Mouse (Mus musculus): ENCODE data around the gene Tcaim. TPM values are rescaled to one million over a fixed set of nuclear protein-coding genes. Genes with fewer than 3 reads are reported as not detected.
"Not testable (repeated sequence)": the region's sequence is repeated elsewhere in the genome, so short reads cannot be mapped to it uniquely, and the experiment has no call there.

The Tcaim gene
- polyA plus RNA-seq, 1 experiment from 2014 or later = 6.2 TPM

GRCm38 (mm10) chr9:122836126-122836525, 30.8 kb downstream of the Tcaim start:
- no peak for ATAC-seq (ENCODE audit: insufficient number of reproducible peaks, insufficient read depth, low FRiP score, low read depth)
- 74% methylated on average over 9 of the region's 9 CpGs for WGBS

GRCm38 (mm10) chr9:122836790-122837189, 31.5 kb downstream of the Tcaim start:
- Histone ChIP-seq H3K27me3 (ENCODE audit: control insufficient read depth, insufficient read depth, low read length) (no peaks in the 10 kb centered on the region), H3K4me2 (ENCODE audit: low read length) (no peak overlapping the region), H3K4me1 (ENCODE audit: control insufficient read depth in 2 of 2, insufficient read depth in 2 of 2, low read length in 2 of 2) (peaks cover 9 to 15% of the 10 kb centered on the region in 2 experiments), H3K9me3 (ENCODE audit: control insufficient read depth, low read length) (no peaks in the 10 kb centered on the region), H3K9ac (ENCODE audit: low read length) (no peak overlapping the region), H3K27ac (replicated peaks in 1 of 2; ENCODE audit: control insufficient read depth in 1 of 2, insufficient read depth in 1 of 2, low read depth in 2 of 2, low read length in 2 of 2) (peak overlapping the region; percentile 23 to 31; a peak in 2 of 4 replicates), H3K36me3 (ENCODE audit: control insufficient read depth, insufficient read depth, low read length) (peaks cover 12% of the 10 kb centered on the region), H3K4me3 (ENCODE audit: control insufficient read depth in 1 of 2, insufficient read depth in 1 of 2, low read depth in 1 of 2, low read length in 2 of 2) (no peak overlapping the region)
- ATAC-seq (ENCODE audit: insufficient number of reproducible peaks, insufficient read depth, low FRiP score, low read depth) = no peak
- 44% methylated on average over 6 of the region's 6 CpGs for WGBS

More at GRCm38 (mm10) chr9:122836126-122836525, 30.8 kb downstream of the Tcaim start:
- Histone ChIP-seq H3K9me3 (ENCODE audit: control insufficient read depth, low read length) (no peaks in the 10 kb centered on the region), H3K36me3 (ENCODE audit: control insufficient read depth, insufficient read depth, low read length) (peaks cover 12% of the 10 kb centered on the region), H3K9ac (ENCODE audit: low read length) (no peak overlapping the region), H3K27ac (replicated peaks in 1 of 2; ENCODE audit: control insufficient read depth in 1 of 2, insufficient read depth in 1 of 2, low read depth in 2 of 2, low read length in 2 of 2) (no peak overlapping the region), H3K4me3 (ENCODE audit: control insufficient read depth in 1 of 2, insufficient read depth in 1 of 2, low read depth in 1 of 2, low read length in 2 of 2) (no peak overlapping the region), H3K4me2 (ENCODE audit: low read length) (no peak overlapping the region), H3K4me1 (ENCODE audit: control insufficient read depth in 2 of 2, insufficient read depth in 2 of 2, low read length in 2 of 2) (peaks cover 9 to 15% of the 10 kb centered on the region in 2 experiments), H3K27me3 (ENCODE audit: control insufficient read depth, insufficient read depth, low read length) (no peaks in the 10 kb centered on the region)

GRCm38 (mm10) chr9:122837216-122837615, 31.9 kb downstream of the Tcaim start:
- H3K4me1 ChIP-seq (ENCODE audit: control insufficient read depth in 2 of 2, insufficient read depth in 2 of 2, low read length in 2 of 2) = peaks cover 9 to 15% of the 10 kb centered on the region in 2 experiments
- H3K9ac ChIP-seq (ENCODE audit: low read length) = no peak overlapping the region
- peaks cover 12% of the 10 kb centered on the region for H3K36me3 ChIP-seq (ENCODE audit: control insufficient read depth, insufficient read depth, low read length)
- no peaks in the 10 kb centered on the region for H3K9me3 ChIP-seq (ENCODE audit: control insufficient read depth, low read length)
- no peaks in the 10 kb centered on the region for H3K27me3 ChIP-seq (ENCODE audit: control insufficient read depth, insufficient read depth, low read length)
- peak overlapping the region; percentile 23 to 31; a peak in 3 of 4 replicates for H3K27ac ChIP-seq (replicated peaks in 1 of 2; ENCODE audit: control insufficient read depth in 1 of 2, insufficient read depth in 1 of 2, low read depth in 2 of 2, low read length in 2 of 2)
- 82% methylated on average over 4 of the region's 4 CpGs for WGBS
- no peak overlapping the region for H3K4me2 ChIP-seq (ENCODE audit: low read length)
- ATAC-seq (ENCODE audit: insufficient number of reproducible peaks, insufficient read depth, low FRiP score, low read depth) = no peak
- no peak overlapping the region for H3K4me3 ChIP-seq (ENCODE audit: control insufficient read depth in 1 of 2, insufficient read depth in 1 of 2, low read depth in 1 of 2, low read length in 2 of 2)

- Histone ChIP-seq H3K36me3 (ENCODE audit: control insufficient read depth, insufficient read depth, low read length) (peaks cover 12% of the 10 kb centered on the region), H3K27ac (replicated peaks in 1 of 2; ENCODE audit: control insufficient read depth in 1 of 2, insufficient read depth in 1 of 2, low read depth in 2 of 2, low read length in 2 of 2) (no peak overlapping the region), H3K9me3 (ENCODE audit: control insufficient read depth, low read length) (no peaks in the 10 kb centered on the region), H3K4me2 (ENCODE audit: low read length) (peak overlapping the region; percentile 42), H3K4me3 (ENCODE audit: control insufficient read depth in 1 of 2, insufficient read depth in 1 of 2, low read depth in 1 of 2, low read length in 2 of 2) (no peak overlapping the region), H3K27me3 (ENCODE audit: control insufficient read depth, insufficient read depth, low read length) (no peaks in the 10 kb centered on the region), H3K9ac (ENCODE audit: low read length) (peak overlapping the region; percentile 2; the same call in 1 of the 2 replicates), H3K4me1 (ENCODE audit: control insufficient read depth in 2 of 2, insufficient read depth in 2 of 2, low read length in 2 of 2) (peaks cover 9 to 15% of the 10 kb centered on the region in 2 experiments)
- 19% methylated on average over 16 of the region's 16 CpGs for WGBS
- no peak for ATAC-seq (ENCODE audit: insufficient number of reproducible peaks, insufficient read depth, low FRiP score, low read depth)
Measured at GRCm38 (mm10) chr9:122837680-122838079, 32.3 kb downstream of the Tcaim start.

GRCm38 (mm10) chr9:122843760-122844159, 38.4 kb downstream of the Tcaim start, which contains the start of gene Gm35549:
Gene Gm35549, minus strand, starts transcription at chr9:122844035.
- Histone ChIP-seq H3K4me1 (ENCODE audit: control insufficient read depth in 2 of 2, insufficient read depth in 2 of 2, low read length in 2 of 2) (no peaks in the 10 kb centered on the region), H3K4me3 (ENCODE audit: control insufficient read depth in 1 of 2, insufficient read depth in 1 of 2, low read depth in 1 of 2, low read length in 2 of 2) (no peak within 1 kb of the TSS), H3K27ac (replicated peaks in 1 of 2; ENCODE audit: control insufficient read depth in 1 of 2, insufficient read depth in 1 of 2, low read depth in 2 of 2, low read length in 2 of 2) (no peak within 1 kb of the TSS), H3K9ac (ENCODE audit: low read length) (no peak within 1 kb of the TSS), H3K9me3 (ENCODE audit: control insufficient read depth, low read length) (peaks cover 6% of the 10 kb centered on the region), H3K36me3 (ENCODE audit: control insufficient read depth, insufficient read depth, low read length) (peaks cover 6% of the 10 kb centered on the region), H3K27me3 (ENCODE audit: control insufficient read depth, insufficient read depth, low read length) (no peaks in the 10 kb centered on the region), H3K4me2 (ENCODE audit: low read length) (no peak within 1 kb of the TSS)
- WGBS = 71% methylated on average over 3 of the region's 3 CpGs
- no peak for ATAC-seq (ENCODE audit: insufficient number of reproducible peaks, insufficient read depth, low FRiP score, low read depth)

GRCm38 (mm10) chr9:122845621-122846020, 40.3 kb downstream of the Tcaim start:
- 72% methylated on average over 3 of the region's 3 CpGs for WGBS
- Histone ChIP-seq H3K9ac (ENCODE audit: low read length) (no peak overlapping the region), H3K9me3 (ENCODE audit: control insufficient read depth, low read length) (peaks cover 6% of the 10 kb centered on the region), H3K27ac (replicated peaks in 1 of 2; ENCODE audit: control insufficient read depth in 1 of 2, insufficient read depth in 1 of 2, low read depth in 2 of 2, low read length in 2 of 2) (no peak overlapping the region), H3K27me3 (ENCODE audit: control insufficient read depth, insufficient read depth, low read length) (no peaks in the 10 kb centered on the region), H3K4me3 (ENCODE audit: control insufficient read depth in 1 of 2, insufficient read depth in 1 of 2, low read depth in 1 of 2, low read length in 2 of 2) (no peak overlapping the region), H3K36me3 (ENCODE audit: control insufficient read depth, insufficient read depth, low read length) (peaks cover 23% of the 10 kb centered on the region), H3K4me1 (ENCODE audit: control insufficient read depth in 2 of 2, insufficient read depth in 2 of 2, low read length in 2 of 2) (no peaks in the 10 kb centered on the region), H3K4me2 (ENCODE audit: low read length) (no peak overlapping the region)
- no peak for ATAC-seq (ENCODE audit: insufficient number of reproducible peaks, insufficient read depth, low FRiP score, low read depth)

- peaks cover 6% of the 10 kb centered on the region for H3K9me3 ChIP-seq (ENCODE audit: control insufficient read depth, low read length)
- ATAC-seq (ENCODE audit: insufficient number of reproducible peaks, insufficient read depth, low FRiP score, low read depth) = 0 out of 2 replicates have a peak, but pooled peaks have one; percentile 17
- H3K4me2 ChIP-seq (ENCODE audit: low read length) = no peak overlapping the region
- no peak overlapping the region; a peak in 1 of 4 replicates for H3K27ac ChIP-seq (replicated peaks in 1 of 2; ENCODE audit: control insufficient read depth in 1 of 2, insufficient read depth in 1 of 2, low read depth in 2 of 2, low read length in 2 of 2)
- no peak overlapping the region for H3K9ac ChIP-seq (ENCODE audit: low read length)
- no peaks in the 10 kb centered on the region for H3K4me1 ChIP-seq (ENCODE audit: control insufficient read depth in 2 of 2, insufficient read depth in 2 of 2, low read length in 2 of 2)
- no peaks in the 10 kb centered on the region for H3K27me3 ChIP-seq (ENCODE audit: control insufficient read depth, insufficient read depth, low read length)
- peaks cover 28% of the 10 kb centered on the region for H3K36me3 ChIP-seq (ENCODE audit: control insufficient read depth, insufficient read depth, low read length)
- H3K4me3 ChIP-seq (ENCODE audit: control insufficient read depth in 1 of 2, insufficient read depth in 1 of 2, low read depth in 1 of 2, low read length in 2 of 2) = no peak overlapping the region
Measured at GRCm38 (mm10) chr9:122846156-122846555, 40.8 kb downstream of the Tcaim start.

GRCm38 (mm10) chr9:122847811-122848311, 42.5 kb downstream of the Tcaim start:
- WGBS = 70% methylated on average over 6 of the region's 8 CpGs
- H3K27ac ChIP-seq (replicated peaks in 1 of 2; ENCODE audit: control insufficient read depth in 1 of 2, insufficient read depth in 1 of 2, low read depth in 2 of 2, low read length in 2 of 2); H3K4me1 ChIP-seq (ENCODE audit: control insufficient read depth in 2 of 2, insufficient read depth in 2 of 2, low read length in 2 of 2); ATAC-seq (ENCODE audit: insufficient number of reproducible peaks, insufficient read depth, low FRiP score, low read depth); H3K27me3 ChIP-seq (ENCODE audit: control insufficient read depth, insufficient read depth, low read length); H3K4me2 ChIP-seq (ENCODE audit: low read length); H3K9ac ChIP-seq (ENCODE audit: low read length); H3K9me3 ChIP-seq (ENCODE audit: control insufficient read depth, low read length); H3K4me3 ChIP-seq (ENCODE audit: control insufficient read depth in 1 of 2, insufficient read depth in 1 of 2, low read depth in 1 of 2, low read length in 2 of 2): not testable (repeated sequence)
- peaks cover 45% of the 10 kb centered on the region for H3K36me3 ChIP-seq (ENCODE audit: control insufficient read depth, insufficient read depth, low read length)
